Mouse (Mus musculus): ENCODE results near the gene Cers4. TPM values are rescaled to one million over a fixed set of nuclear protein-coding genes. Genes with fewer than 3 reads are reported as not detected.

Cers4 gene
- total and polyA plus RNA-seq, 3 experiments = 33.2 to 92.8 (median 33.6) TPM

DNA sequence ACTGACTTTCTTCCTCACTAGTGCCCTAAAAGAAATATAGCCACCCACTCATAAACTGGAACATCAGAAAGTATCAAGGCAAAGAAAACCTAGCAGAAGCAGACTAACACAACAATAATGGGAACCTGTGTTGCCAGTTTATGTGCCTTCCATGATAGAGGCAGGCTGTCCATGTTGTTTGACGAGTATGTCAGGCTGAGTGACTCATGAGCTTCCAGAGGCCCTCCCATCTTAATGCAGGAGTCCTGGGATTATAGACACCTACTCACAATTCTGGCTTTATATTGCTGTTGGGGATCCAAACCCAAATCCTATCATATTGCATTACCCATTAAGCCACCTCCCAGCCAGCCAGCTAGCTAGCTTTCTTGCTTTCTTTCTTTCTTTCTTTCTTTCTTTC lies 12.5 kb downstream of the Cers4 start:
- Histone ChIP-seq H3K9ac (ENCODE audit: low read depth, low read length) (no peak overlapping the region), H3K79me2 (replicated peaks; ENCODE audit: control insufficient read depth, insufficient read depth, low read length) (peaks cover 5% of the 10 kb centered on the region), H3K27me3 (ENCODE audit: control insufficient read depth, insufficient read depth, low read length) (no peaks in the 10 kb centered on the region), H3K4me1 (ENCODE audit: control insufficient read depth, insufficient read depth, low read length) (peaks cover 6% of the 10 kb centered on the region), H3K36me3 (ENCODE audit: control insufficient read depth, insufficient read depth, low read length) (peaks cover 22% of the 10 kb centered on the region), H3K4me3 (no peak overlapping the region), H3K27ac (no peak overlapping the region)
- DNase-seq = no peak
- WGBS = 75% methylated on average over 1 of the region's 1 CpGs
- intact Hi-C loops (cut with DNase I) = no loop called here
- TF ChIP-seq POLR2A (IDR thresholded peaks at IDR 0.05; ENCODE audit: insufficient read depth, low read depth, low read length) (no peak), CTCF (IDR thresholded peaks at IDR 0.05) (no peak), EP300 (IDR thresholded peaks at IDR 0.05; ENCODE audit: insufficient read depth, low read depth, low read length) (no peak)

DNA sequence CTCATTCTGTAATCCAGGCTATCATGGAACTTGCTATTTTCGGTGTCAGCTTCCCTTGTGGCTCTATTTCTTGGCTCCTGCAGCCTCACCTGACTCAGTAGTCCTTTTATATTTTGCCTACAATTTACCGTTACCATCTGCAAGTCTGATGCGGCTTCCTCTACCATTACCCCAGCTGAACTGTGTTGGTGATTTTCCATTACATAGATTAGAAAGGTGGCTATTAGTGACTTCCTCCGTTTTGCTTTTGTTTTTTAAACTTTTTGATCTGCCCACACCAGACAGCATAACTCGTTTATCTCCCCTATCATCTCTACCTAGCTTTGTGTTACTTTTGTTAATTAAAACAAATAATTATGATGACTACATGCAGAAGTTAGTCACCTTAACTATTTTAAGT lies 14.7 kb downstream of the Cers4 start:
- Histone ChIP-seq H3K4me1 (ENCODE audit: control insufficient read depth, insufficient read depth, low read length) (peaks cover 21% of the 10 kb centered on the region), H3K79me2 (replicated peaks; ENCODE audit: control insufficient read depth, insufficient read depth, low read length) (peaks cover 2% of the 10 kb centered on the region; the same call in 1 of the 2 replicates), H3K27ac (peak overlapping the region; percentile 10; the same call in 1 of the 2 replicates), H3K4me3 (no peak overlapping the region), H3K9ac (ENCODE audit: low read depth, low read length) (no peak overlapping the region), H3K36me3 (ENCODE audit: control insufficient read depth, insufficient read depth, low read length) (peaks cover 23% of the 10 kb centered on the region), H3K27me3 (ENCODE audit: control insufficient read depth, insufficient read depth, low read length) (no peaks in the 10 kb centered on the region)
- intact Hi-C loops (cut with DNase I) = no loop called here
- TF ChIP-seq POLR2A (IDR thresholded peaks at IDR 0.05; ENCODE audit: insufficient read depth, low read depth, low read length) = no peak
- TF ChIP-seq EP300 (IDR thresholded peaks at IDR 0.05; ENCODE audit: insufficient read depth, low read depth, low read length) = no peak
- no peak for TF ChIP-seq CTCF (IDR thresholded peaks at IDR 0.05)
- 31% methylated on average over 5 of the region's 5 CpGs for WGBS
- DNase-seq = no peak

GRCm38 (mm10) chr8:4510824-4511223 lies 18.0 kb downstream of the Cers4 start:
- peaks cover 23% of the 10 kb centered on the region for H3K4me1 ChIP-seq (ENCODE audit: control insufficient read depth, insufficient read depth, low read length)
- 0 out of 2 replicates have a peak, but pooled peaks cover 2% of the 10 kb centered on the region for H3K79me2 ChIP-seq (replicated peaks; ENCODE audit: control insufficient read depth, insufficient read depth, low read length)
- H3K36me3 ChIP-seq (ENCODE audit: control insufficient read depth, insufficient read depth, low read length) = peaks cover 24% of the 10 kb centered on the region
- DNase-seq = no peak
- H3K4me3 ChIP-seq = no peak overlapping the region
- 68% methylated on average over 4 of the region's 4 CpGs for WGBS
- intact Hi-C loops (cut with DNase I) = loop anchor here (10.0 kb wide), 1 partner anchor 346 kb away; the partner anchor contains the start of gene Evi5l
- TF ChIP-seq CTCF (IDR thresholded peaks at IDR 0.05) (peak; percentile 45), EP300 (IDR thresholded peaks at IDR 0.05; ENCODE audit: insufficient read depth, low read depth, low read length) (no peak)
- no peaks in the 10 kb centered on the region for H3K27me3 ChIP-seq (ENCODE audit: control insufficient read depth, insufficient read depth, low read length)
- H3K9ac ChIP-seq (ENCODE audit: low read depth, low read length) = no peak overlapping the region
- H3K27ac ChIP-seq = peak overlapping the region; percentile 84

DNA sequence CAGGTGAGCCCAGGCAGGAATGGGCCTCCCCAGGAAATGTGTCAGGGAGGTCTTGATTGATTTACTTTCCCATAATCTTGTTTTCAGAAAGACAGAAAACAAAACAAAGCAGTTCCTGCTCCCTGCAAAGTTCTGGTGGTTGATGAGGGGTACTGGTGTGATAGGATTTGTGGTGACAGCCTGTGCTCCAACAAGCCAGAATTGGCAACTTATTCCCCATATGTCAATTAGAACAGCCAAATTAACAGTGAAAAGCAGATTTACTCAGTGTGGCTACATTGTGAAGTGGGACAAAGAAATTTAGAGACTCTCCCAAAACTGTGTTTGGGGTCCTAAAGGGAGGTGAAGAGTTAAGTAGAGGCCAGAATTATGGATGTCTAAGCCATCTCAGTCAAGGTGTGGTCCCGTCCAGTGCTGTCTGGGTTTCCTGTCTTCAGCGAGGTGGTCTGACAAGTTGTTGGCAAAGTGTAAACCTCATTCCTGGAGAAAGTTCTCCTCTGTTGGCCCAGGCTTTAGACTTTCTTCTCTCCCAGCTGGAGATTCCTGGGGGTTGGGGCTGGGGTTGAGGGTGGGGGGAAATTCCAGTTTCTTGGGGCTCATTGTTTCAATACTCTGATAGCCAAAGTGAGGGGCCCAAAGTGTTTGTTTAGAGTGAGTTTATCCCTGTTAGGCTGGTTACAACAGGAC lies 18.7 kb downstream of the Cers4 start:
- H3K4me3 ChIP-seq = no peak overlapping the region
- peak overlapping the region; percentile 84 for H3K27ac ChIP-seq
- 0 out of 2 replicates have a peak, but pooled peaks cover 2% of the 10 kb centered on the region for H3K79me2 ChIP-seq (replicated peaks; ENCODE audit: control insufficient read depth, insufficient read depth, low read length)
- 2% methylated on average over 2 of the region's 2 CpGs for WGBS
- H3K27me3 ChIP-seq (ENCODE audit: control insufficient read depth, insufficient read depth, low read length) = no peaks in the 10 kb centered on the region
- H3K4me1 ChIP-seq (ENCODE audit: control insufficient read depth, insufficient read depth, low read length) = peaks cover 22% of the 10 kb centered on the region
- no peak for DNase-seq
- intact Hi-C loops (cut with DNase I) = loop anchor here (10.0 kb wide), 1 partner anchor 347 kb away; the partner anchor contains the start of gene Evi5l
- TF ChIP-seq POLR2A (IDR thresholded peaks at IDR 0.05; ENCODE audit: insufficient read depth, low read depth, low read length) (no peak), CTCF (IDR thresholded peaks at IDR 0.05) (no peak), EP300 (IDR thresholded peaks at IDR 0.05; ENCODE audit: insufficient read depth, low read depth, low read length) (no peak)
- H3K36me3 ChIP-seq (ENCODE audit: control insufficient read depth, insufficient read depth, low read length) = peaks cover 18% of the 10 kb centered on the region
- H3K9ac ChIP-seq (ENCODE audit: low read depth, low read length) = peak overlapping the region; percentile 23; the same call in 1 of the 2 replicates

DNA sequence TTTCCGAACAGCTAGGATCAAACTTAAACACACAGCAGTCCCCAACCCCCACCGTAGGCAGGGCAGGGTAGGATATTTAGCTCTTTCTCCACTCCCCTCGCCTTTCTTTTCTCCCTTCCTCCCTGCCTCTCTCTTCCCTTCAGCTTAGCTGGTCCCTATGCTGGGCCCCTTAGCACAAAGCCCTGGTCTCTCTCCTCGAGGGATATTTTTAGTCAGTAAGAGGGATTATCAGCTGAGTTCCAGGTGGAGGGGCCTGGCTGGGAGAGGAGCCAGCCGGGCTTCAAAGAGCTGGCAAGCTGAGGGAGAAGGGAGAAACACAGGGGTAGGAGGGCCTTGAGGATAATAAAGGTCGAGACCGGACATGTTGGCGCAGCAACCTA lies 19.3 kb downstream of the Cers4 start:
- WGBS = 19% methylated on average over 8 of the region's 8 CpGs
- no peaks in the 10 kb centered on the region for H3K27me3 ChIP-seq (ENCODE audit: control insufficient read depth, insufficient read depth, low read length)
- no peak overlapping the region for H3K4me3 ChIP-seq
- H3K27ac ChIP-seq = peak overlapping the region; percentile 84
- H3K4me1 ChIP-seq (ENCODE audit: control insufficient read depth, insufficient read depth, low read length) = peaks cover 22% of the 10 kb centered on the region
- peaks cover 17% of the 10 kb centered on the region for H3K36me3 ChIP-seq (ENCODE audit: control insufficient read depth, insufficient read depth, low read length)
- DNase-seq = peak; percentile 68 to 77
- peak overlapping the region; percentile 23; the same call in 1 of the 2 replicates for H3K9ac ChIP-seq (ENCODE audit: low read depth, low read length)
- TF ChIP-seq CTCF (IDR thresholded peaks at IDR 0.05) = no peak
- 0 out of 2 replicates have a peak, but pooled peaks have one; percentile 31 for TF ChIP-seq POLR2A (IDR thresholded peaks at IDR 0.05; ENCODE audit: insufficient read depth, low read depth, low read length)
- intact Hi-C loops (cut with DNase I) = loop anchor here (10.0 kb wide), 1 partner anchor 347 kb away; the partner anchor contains the start of gene Evi5l
- H3K79me2 ChIP-seq (replicated peaks; ENCODE audit: control insufficient read depth, insufficient read depth, low read length) = 0 out of 2 replicates have a peak, but pooled peaks cover 2% of the 10 kb centered on the region

DNA sequence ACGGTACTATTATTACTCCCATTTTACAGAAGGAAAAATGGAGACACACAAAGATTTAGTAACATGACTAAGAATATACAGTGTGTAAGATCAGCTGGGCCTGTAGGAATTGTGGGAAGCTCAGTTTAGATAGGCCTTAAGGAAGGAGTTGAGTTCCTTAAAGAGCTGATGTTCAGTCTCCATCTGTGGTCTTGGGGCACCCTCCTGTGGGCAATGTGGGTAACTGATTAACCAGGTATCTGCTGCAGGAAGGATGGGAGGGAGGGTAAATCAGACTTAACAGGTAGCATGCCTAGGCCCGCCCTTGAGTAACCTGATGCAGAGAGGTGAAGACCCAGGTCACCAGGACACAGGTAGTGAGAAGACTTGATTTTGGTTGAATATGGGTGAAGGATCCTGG lies 23.3 kb downstream of the Cers4 start:
- H3K36me3 ChIP-seq (ENCODE audit: control insufficient read depth, insufficient read depth, low read length) = peaks cover 6% of the 10 kb centered on the region; the same call in 1 of the 2 replicates
- TF ChIP-seq POLR2A (IDR thresholded peaks at IDR 0.05; ENCODE audit: insufficient read depth, low read depth, low read length) (no peak), CTCF (IDR thresholded peaks at IDR 0.05) (peak; percentile 80), EP300 (IDR thresholded peaks at IDR 0.05; ENCODE audit: insufficient read depth, low read depth, low read length) (peak; percentile 76; the same call in 1 of the 2 replicates)
- H3K4me1 ChIP-seq (ENCODE audit: control insufficient read depth, insufficient read depth, low read length) = peaks cover 10% of the 10 kb centered on the region; the same call in 1 of the 2 replicates
- H3K9ac ChIP-seq (ENCODE audit: low read depth, low read length) = no peak overlapping the region
- H3K27me3 ChIP-seq (ENCODE audit: control insufficient read depth, insufficient read depth, low read length) = no peaks in the 10 kb centered on the region
- no peak overlapping the region for H3K27ac ChIP-seq
- WGBS = 92% methylated on average over 2 of the region's 2 CpGs
- no peaks in the 10 kb centered on the region for H3K79me2 ChIP-seq (replicated peaks; ENCODE audit: control insufficient read depth, insufficient read depth, low read length)
- intact Hi-C loops (cut with DNase I) = loop anchor here (1.0 to 10.0 kb wide), 4 partner anchors 103 to 351 kb away; partner anchors contain the start of genes Evi5l and Snapc2
- no peak overlapping the region for H3K4me3 ChIP-seq
- peak in 1 of 2 experiments; percentile 60 for DNase-seq
